Mouse (Mus musculus): Measurements from ENCODE around the gene Gsg1. TPM values are rescaled to one million over a fixed set of nuclear protein-coding genes. Genes with fewer than 3 reads are reported as not detected.

Gene Gsg1
- polyA plus RNA-seq, 1 experiment from 2014 or later: 0.33 TPM

GRCm38 (mm10) chr6:135204869-135205268 lies 49.3 kb downstream of the Gsg1 start:
- no peak overlapping the region for H3K4me3 ChIP-seq (ENCODE audit: low read length)
- peaks cover 5% of the 10 kb centered on the region; the same call in 1 of the 2 replicates for H3K36me3 ChIP-seq (ENCODE audit: control insufficient read depth, insufficient read depth, low read length)
- H3K9me3 ChIP-seq (ENCODE audit: control insufficient read depth, low read length): no peaks in the 10 kb centered on the region
- H3K27ac ChIP-seq (ENCODE audit: low read length): no peak overlapping the region
- no peak overlapping the region for H3K4me2 ChIP-seq (ENCODE audit: low read depth, low read length)
- no peak for ATAC-seq
- 0 out of 2 replicates have a peak, but pooled peaks cover 9% of the 10 kb centered on the region for H3K4me1 ChIP-seq (ENCODE audit: control insufficient read depth, insufficient read depth, low read length)
- WGBS: 64% methylated on average over 4 of the region's 4 CpGs
- no peaks in the 10 kb centered on the region for H3K27me3 ChIP-seq (replicated peaks; ENCODE audit: control insufficient read depth, insufficient read depth, low read length)
- no peak overlapping the region for H3K9ac ChIP-seq (ENCODE audit: low read depth, low read length)

- Histone ChIP-seq H3K27me3 (replicated peaks; ENCODE audit: control insufficient read depth, insufficient read depth, low read length) (no peaks in the 10 kb centered on the region), H3K9ac (ENCODE audit: low read depth, low read length) (no peak overlapping the region), H3K4me3 (ENCODE audit: low read length) (no peak overlapping the region), H3K27ac (ENCODE audit: low read length) (no peak overlapping the region), H3K4me1 (ENCODE audit: control insufficient read depth, insufficient read depth, low read length) (0 out of 2 replicates have a peak, but pooled peaks cover 9% of the 10 kb centered on the region), H3K36me3 (ENCODE audit: control insufficient read depth, insufficient read depth, low read length) (peaks cover 2% of the 10 kb centered on the region; the same call in 1 of the 2 replicates), H3K9me3 (ENCODE audit: control insufficient read depth, low read length) (no peaks in the 10 kb centered on the region), H3K4me2 (ENCODE audit: low read depth, low read length) (no peak overlapping the region)
- 73% methylated on average over 6 of the region's 6 CpGs for WGBS
- ATAC-seq: no peak
These were observed 50.4 kb downstream of the Gsg1 start for GRCm38 (mm10) chr6:135203737-135204136.

- 0 out of 2 replicates have a peak, but pooled peaks cover 9% of the 10 kb centered on the region for H3K4me1 ChIP-seq (ENCODE audit: control insufficient read depth, insufficient read depth, low read length)
- H3K9me3 ChIP-seq (ENCODE audit: control insufficient read depth, low read length): no peaks in the 10 kb centered on the region
- no peaks in the 10 kb centered on the region for H3K27me3 ChIP-seq (replicated peaks; ENCODE audit: control insufficient read depth, insufficient read depth, low read length)
- no peak overlapping the region for H3K4me3 ChIP-seq (ENCODE audit: low read length)
- 91% methylated on average over 6 of the region's 6 CpGs for WGBS
- H3K4me2 ChIP-seq (ENCODE audit: low read depth, low read length): no peak overlapping the region
- ATAC-seq: no peak
- H3K36me3 ChIP-seq (ENCODE audit: control insufficient read depth, insufficient read depth, low read length): no peaks in the 10 kb centered on the region
- H3K9ac ChIP-seq (ENCODE audit: low read depth, low read length): no peak overlapping the region
- no peak overlapping the region for H3K27ac ChIP-seq (ENCODE audit: low read length)
These were observed 51.5 kb downstream of the Gsg1 start for GRCm38 (mm10) chr6:135202668-135203067.

GRCm38 (mm10) chr6:135200122-135200957 lies 53.8 kb downstream of the Gsg1 start:
- no peaks in the 10 kb centered on the region for H3K27me3 ChIP-seq (replicated peaks; ENCODE audit: control insufficient read depth, insufficient read depth, low read length)
- peak overlapping the region; percentile 26 for H3K4me3 ChIP-seq (ENCODE audit: low read length)
- 59% methylated on average over 16 of the region's 16 CpGs for WGBS
- H3K27ac ChIP-seq (ENCODE audit: low read length): peak overlapping the region; percentile 91
- H3K4me2 ChIP-seq (ENCODE audit: low read depth, low read length): peak overlapping the region; percentile 85
- H3K9me3 ChIP-seq (ENCODE audit: control insufficient read depth, low read length): no peaks in the 10 kb centered on the region
- peak; percentile 83 for ATAC-seq
- no peaks in the 10 kb centered on the region for H3K36me3 ChIP-seq (ENCODE audit: control insufficient read depth, insufficient read depth, low read length)
- peaks cover 9% of the 10 kb centered on the region; the same call in 1 of the 2 replicates for H3K4me1 ChIP-seq (ENCODE audit: control insufficient read depth, insufficient read depth, low read length)
- H3K9ac ChIP-seq (ENCODE audit: low read depth, low read length): peak overlapping the region; percentile 46

- no peak for ATAC-seq
- Histone ChIP-seq H3K36me3 (ENCODE audit: control insufficient read depth, insufficient read depth, low read length) (no peaks in the 10 kb centered on the region), H3K27me3 (replicated peaks; ENCODE audit: control insufficient read depth, insufficient read depth, low read length) (no peaks in the 10 kb centered on the region), H3K9ac (ENCODE audit: low read depth, low read length) (peak overlapping the region; percentile 92), H3K4me3 (ENCODE audit: low read length) (peak overlapping the region; percentile 75), H3K27ac (ENCODE audit: low read length) (peak overlapping the region; percentile 46; the same call in 1 of the 2 replicates), H3K4me1 (ENCODE audit: control insufficient read depth, insufficient read depth, low read length) (peaks cover 9% of the 10 kb centered on the region; the same call in 1 of the 2 replicates), H3K4me2 (ENCODE audit: low read depth, low read length) (peak overlapping the region; percentile 85), H3K9me3 (ENCODE audit: control insufficient read depth, low read length) (no peaks in the 10 kb centered on the region)
- WGBS: 37% methylated on average over 6 of the region's 6 CpGs
These were observed 55.4 kb downstream of the Gsg1 start for GRCm38 (mm10) chr6:135198726-135199125.

GRCm38 (mm10) chr6:135197921-135198532 lies 56.1 kb downstream of the Gsg1 start, which contains the start of the genes Fam234b and Hebp1:
Gene Fam234b, plus strand, starts transcription at chr6:135197977.
Gene Hebp1, minus strand, starts transcription at chr6:135198022.
- peak within 1 kb of the TSS; percentile 85 for H3K4me2 ChIP-seq (ENCODE audit: low read depth, low read length)
- H3K27me3 ChIP-seq (replicated peaks; ENCODE audit: control insufficient read depth, insufficient read depth, low read length): no peaks in the 10 kb centered on the region
- ATAC-seq: peak; percentile 74
- no peaks in the 10 kb centered on the region for H3K9me3 ChIP-seq (ENCODE audit: control insufficient read depth, low read length)
- no peaks in the 10 kb centered on the region for H3K36me3 ChIP-seq (ENCODE audit: control insufficient read depth, insufficient read depth, low read length)
- H3K4me3 ChIP-seq (ENCODE audit: low read length): peak within 1 kb of the TSS; percentile 75
- under 1% methylated on average over 52 of the region's 52 CpGs for WGBS
- peak within 1 kb of the TSS; percentile 92 for H3K9ac ChIP-seq (ENCODE audit: low read depth, low read length)
- peak within 1 kb of the TSS; percentile 80 for H3K27ac ChIP-seq (ENCODE audit: low read length)
- H3K4me1 ChIP-seq (ENCODE audit: control insufficient read depth, insufficient read depth, low read length): peaks cover 9% of the 10 kb centered on the region; the same call in 1 of the 2 replicates

- no peak for ATAC-seq
- Histone ChIP-seq H3K27me3 (replicated peaks; ENCODE audit: control insufficient read depth, insufficient read depth, low read length) (no peaks in the 10 kb centered on the region), H3K4me2 (ENCODE audit: low read depth, low read length) (peak overlapping the region; percentile 85), H3K36me3 (ENCODE audit: control insufficient read depth, insufficient read depth, low read length) (no peaks in the 10 kb centered on the region), H3K4me1 (ENCODE audit: control insufficient read depth, insufficient read depth, low read length) (peaks cover 9% of the 10 kb centered on the region; the same call in 1 of the 2 replicates), H3K4me3 (ENCODE audit: low read length) (peak overlapping the region; percentile 75), H3K9ac (ENCODE audit: low read depth, low read length) (peak overlapping the region; percentile 92), H3K9me3 (ENCODE audit: control insufficient read depth, low read length) (no peaks in the 10 kb centered on the region), H3K27ac (ENCODE audit: low read length) (peak overlapping the region; percentile 80; the same call in 1 of the 2 replicates)
- WGBS: 18% methylated on average over 7 of the region's 7 CpGs
These were observed 56.7 kb downstream of the Gsg1 start for GRCm38 (mm10) chr6:135197446-135197845.

- H3K9ac ChIP-seq (ENCODE audit: low read depth, low read length): no peak overlapping the region
- H3K4me1 ChIP-seq (ENCODE audit: control insufficient read depth, insufficient read depth, low read length): peaks cover 7% of the 10 kb centered on the region; the same call in 1 of the 2 replicates
- no peaks in the 10 kb centered on the region for H3K9me3 ChIP-seq (ENCODE audit: control insufficient read depth, low read length)
- no peaks in the 10 kb centered on the region for H3K36me3 ChIP-seq (ENCODE audit: control insufficient read depth, insufficient read depth, low read length)
- no peak overlapping the region for H3K27ac ChIP-seq (ENCODE audit: low read length)
- H3K4me3 ChIP-seq (ENCODE audit: low read length): no peak overlapping the region
- H3K27me3 ChIP-seq (replicated peaks; ENCODE audit: control insufficient read depth, insufficient read depth, low read length): no peaks in the 10 kb centered on the region
- no peak overlapping the region for H3K4me2 ChIP-seq (ENCODE audit: low read depth, low read length)
- no peak for ATAC-seq
- 68% methylated on average over 8 of the region's 8 CpGs for WGBS
These were observed 57.4 kb downstream of the Gsg1 start for GRCm38 (mm10) chr6:135196707-135197106.

GRCm38 (mm10) chr6:135194907-135195306 lies 59.2 kb downstream of the Gsg1 start:
- Histone ChIP-seq H3K36me3 (ENCODE audit: control insufficient read depth, insufficient read depth, low read length) (no peaks in the 10 kb centered on the region), H3K4me1 (ENCODE audit: control insufficient read depth, insufficient read depth, low read length) (no peaks in the 10 kb centered on the region; the same call in 1 of the 2 replicates), H3K4me2 (ENCODE audit: low read depth, low read length) (no peak overlapping the region), H3K27ac (ENCODE audit: low read length) (no peak overlapping the region), H3K9ac (ENCODE audit: low read depth, low read length) (no peak overlapping the region), H3K27me3 (replicated peaks; ENCODE audit: control insufficient read depth, insufficient read depth, low read length) (no peaks in the 10 kb centered on the region), H3K4me3 (ENCODE audit: low read length) (no peak overlapping the region), H3K9me3 (ENCODE audit: control insufficient read depth, low read length) (no peaks in the 10 kb centered on the region)
- ATAC-seq: no peak
- 78% methylated on average over 4 of the region's 4 CpGs for WGBS
